Mouse (Mus musculus): ENCODE data around the gene Omp. TPM values are rescaled to one million over a fixed set of nuclear protein-coding genes. Genes with fewer than 3 reads are reported as not detected.
A peak's percentile ranks its signal among the peaks of the same experiment; 100 is the strongest.

Omp gene
- polyA plus RNA-seq, 1 experiment from 2014 or later, result 0.08 TPM

- Histone ChIP-seq H3K27me3 (no peaks in the 10 kb centered on the region), H3K4me3 (no peak overlapping the region), H3K9me3 (replicated peaks) (no peaks in the 10 kb centered on the region), H3K4me2 (no peak overlapping the region), H3K36me3 (no peaks in the 10 kb centered on the region), H3K4me1 (replicated peaks) (peaks cover 32% of the 10 kb centered on the region), H3K9ac (no peak overlapping the region), H3K27ac (peak overlapping the region; percentile 41)
- ATAC-seq (replicated peaks; ENCODE audit: insufficient number of reproducible peaks, insufficient read depth, low FRiP score, low read depth), result 0 out of 2 replicates have a peak, but pooled peaks have one; percentile 42
- 48% methylated on average over 10 of the region's 10 CpGs for WGBS
Observed at GRCm38 (mm10) chr7:98164999-98165528, 19.8 kb upstream of the Omp start.

- no peak overlapping the region for H3K9ac ChIP-seq
- H3K4me2 ChIP-seq, result no peak overlapping the region
- H3K4me1 ChIP-seq (replicated peaks), result peaks cover 38% of the 10 kb centered on the region
- H3K27ac ChIP-seq, result peak overlapping the region; percentile 20
- no peaks in the 10 kb centered on the region for H3K9me3 ChIP-seq (replicated peaks)
- no peak for ATAC-seq (replicated peaks; ENCODE audit: insufficient number of reproducible peaks, insufficient read depth, low FRiP score, low read depth)
- H3K36me3 ChIP-seq, result no peaks in the 10 kb centered on the region
- WGBS, result 80% methylated on average over 9 of the region's 9 CpGs
- no peaks in the 10 kb centered on the region for H3K27me3 ChIP-seq
- no peak overlapping the region for H3K4me3 ChIP-seq
Observed at GRCm38 (mm10) chr7:98164382-98164998, 19.2 kb upstream of the Omp start.

- Histone ChIP-seq H3K36me3 (no peaks in the 10 kb centered on the region), H3K9me3 (replicated peaks) (no peaks in the 10 kb centered on the region), H3K4me3 (no peak overlapping the region), H3K27ac (no peak overlapping the region), H3K4me1 (replicated peaks) (peaks cover 43% of the 10 kb centered on the region), H3K9ac (no peak overlapping the region), H3K4me2 (no peak overlapping the region), H3K27me3 (no peaks in the 10 kb centered on the region)
- 36% methylated on average over 3 of the region's 3 CpGs for WGBS
- ATAC-seq (replicated peaks; ENCODE audit: insufficient number of reproducible peaks, insufficient read depth, low FRiP score, low read depth), result no peak
Observed at GRCm38 (mm10) chr7:98163700-98164099, 18.4 kb upstream of the Omp start.

- ATAC-seq (replicated peaks; ENCODE audit: insufficient number of reproducible peaks, insufficient read depth, low FRiP score, low read depth), result no peak
- Histone ChIP-seq H3K36me3 (no peaks in the 10 kb centered on the region), H3K9ac (no peak overlapping the region), H3K4me3 (no peak overlapping the region), H3K4me2 (no peak overlapping the region), H3K4me1 (replicated peaks) (peaks cover 43% of the 10 kb centered on the region), H3K27me3 (no peaks in the 10 kb centered on the region), H3K27ac (no peak overlapping the region), H3K9me3 (replicated peaks) (no peaks in the 10 kb centered on the region)
- 70% methylated on average over 6 of the region's 6 CpGs for WGBS
Observed at GRCm38 (mm10) chr7:98162239-98162638, 16.9 kb upstream of the Omp start.

- Histone ChIP-seq H3K36me3 (no peaks in the 10 kb centered on the region), H3K4me3 (no peak overlapping the region), H3K4me2 (no peak overlapping the region), H3K27ac (peak overlapping the region; percentile 30), H3K27me3 (no peaks in the 10 kb centered on the region), H3K9ac (no peak overlapping the region), H3K9me3 (replicated peaks) (no peaks in the 10 kb centered on the region), H3K4me1 (replicated peaks) (peaks cover 52% of the 10 kb centered on the region)
- 30% methylated on average over 8 of the region's 8 CpGs for WGBS
- ATAC-seq (replicated peaks; ENCODE audit: insufficient number of reproducible peaks, insufficient read depth, low FRiP score, low read depth), result 0 out of 2 replicates have a peak, but pooled peaks have one; percentile 10
Observed at GRCm38 (mm10) chr7:98160041-98160740, 14.9 kb upstream of the Omp start.

GRCm38 (mm10) chr7:98158481-98158880, 13.2 kb upstream of the Omp start:
- no peaks in the 10 kb centered on the region for H3K27me3 ChIP-seq
- H3K4me1 ChIP-seq (replicated peaks), result peaks cover 41% of the 10 kb centered on the region
- no peak overlapping the region for H3K9ac ChIP-seq
- ATAC-seq (replicated peaks; ENCODE audit: insufficient number of reproducible peaks, insufficient read depth, low FRiP score, low read depth), result no peak
- 46% methylated on average over 8 of the region's 8 CpGs for WGBS
- no peaks in the 10 kb centered on the region for H3K9me3 ChIP-seq (replicated peaks)
- H3K36me3 ChIP-seq, result no peaks in the 10 kb centered on the region
- H3K4me2 ChIP-seq, result no peak overlapping the region
- no peak overlapping the region for H3K4me3 ChIP-seq
- no peak overlapping the region for H3K27ac ChIP-seq

GRCm38 (mm10) chr7:98157636-98158332, 12.5 kb upstream of the Omp start:
- Histone ChIP-seq H3K27me3 (no peaks in the 10 kb centered on the region), H3K27ac (peak overlapping the region; percentile 30; the same call in 1 of the 2 replicates), H3K4me3 (no peak overlapping the region), H3K9ac (no peak overlapping the region), H3K4me2 (no peak overlapping the region), H3K9me3 (replicated peaks) (no peaks in the 10 kb centered on the region), H3K36me3 (no peaks in the 10 kb centered on the region), H3K4me1 (replicated peaks) (peaks cover 40% of the 10 kb centered on the region)
- no peak for ATAC-seq (replicated peaks; ENCODE audit: insufficient number of reproducible peaks, insufficient read depth, low FRiP score, low read depth)
- WGBS, result 45% methylated on average over 5 of the region's 5 CpGs

GRCm38 (mm10) chr7:98156280-98156665, 11.0 kb upstream of the Omp start:
- no peaks in the 10 kb centered on the region for H3K36me3 ChIP-seq
- H3K4me1 ChIP-seq (replicated peaks), result peaks cover 41% of the 10 kb centered on the region
- no peak overlapping the region for H3K9ac ChIP-seq
- WGBS, result 17% methylated on average over 3 of the region's 3 CpGs
- 0 out of 2 replicates have a peak, but pooled peaks have one; percentile 4 for ATAC-seq (replicated peaks; ENCODE audit: insufficient number of reproducible peaks, insufficient read depth, low FRiP score, low read depth)
- no peak overlapping the region for H3K4me2 ChIP-seq
- H3K4me3 ChIP-seq, result no peak overlapping the region
- H3K27ac ChIP-seq, result peak overlapping the region; percentile 58; the same call in 1 of the 2 replicates
- no peaks in the 10 kb centered on the region for H3K9me3 ChIP-seq (replicated peaks)
- H3K27me3 ChIP-seq, result no peaks in the 10 kb centered on the region

- Histone ChIP-seq H3K36me3 (no peaks in the 10 kb centered on the region), H3K4me3 (no peak overlapping the region), H3K9ac (no peak overlapping the region), H3K4me2 (no peak overlapping the region), H3K27ac (peak overlapping the region; percentile 68), H3K27me3 (no peaks in the 10 kb centered on the region), H3K4me1 (replicated peaks) (peaks cover 36% of the 10 kb centered on the region), H3K9me3 (replicated peaks) (no peaks in the 10 kb centered on the region)
- ATAC-seq (replicated peaks; ENCODE audit: insufficient number of reproducible peaks, insufficient read depth, low FRiP score, low read depth), result peak; percentile 45; the same call in 1 of the 2 replicates
- WGBS, result 13% methylated on average over 8 of the region's 8 CpGs
Observed at GRCm38 (mm10) chr7:98155546-98156279, 10.4 kb upstream of the Omp start.

- Histone ChIP-seq H3K27ac (no peak overlapping the region), H3K9me3 (replicated peaks) (no peaks in the 10 kb centered on the region), H3K27me3 (no peaks in the 10 kb centered on the region), H3K4me1 (replicated peaks) (peaks cover 34% of the 10 kb centered on the region), H3K36me3 (no peaks in the 10 kb centered on the region), H3K4me3 (no peak overlapping the region), H3K9ac (no peak overlapping the region), H3K4me2 (no peak overlapping the region)
- ATAC-seq (replicated peaks; ENCODE audit: insufficient number of reproducible peaks, insufficient read depth, low FRiP score, low read depth), result no peak
- 63% methylated on average over 5 of the region's 5 CpGs for WGBS
Observed at GRCm38 (mm10) chr7:98153892-98154291, 8.6 kb upstream of the Omp start.

GRCm38 (mm10) chr7:98153345-98153744, 8.0 kb upstream of the Omp start:
- Histone ChIP-seq H3K4me2 (no peak overlapping the region), H3K4me3 (no peak overlapping the region), H3K4me1 (replicated peaks) (peaks cover 34% of the 10 kb centered on the region), H3K27ac (no peak overlapping the region), H3K9me3 (replicated peaks) (no peaks in the 10 kb centered on the region), H3K36me3 (no peaks in the 10 kb centered on the region), H3K9ac (no peak overlapping the region), H3K27me3 (no peaks in the 10 kb centered on the region)
- 54% methylated on average over 3 of the region's 3 CpGs for WGBS
- no peak for ATAC-seq (replicated peaks; ENCODE audit: insufficient number of reproducible peaks, insufficient read depth, low FRiP score, low read depth)

Data from heart, embryonic 15.5 days (tissue).